Mouse (Mus musculus) stomach, embryonic 15.5 days (tissue): Measurements from ENCODE around the gene Cdk14. TPM values are rescaled to one million over a fixed set of nuclear protein-coding genes. Genes with fewer than 3 reads are reported as not detected.

Source experiments
- ATAC-seq: fragments of 200-750 bp; cut with Nextera tagmentation; 2 replicates; pipeline ENCODE4 v1.8.0; 2017; ENCODE audit warnings: low read depth, moderate number of reproducible peaks, moderate TSS enrichment; ENCODE audit not compliant: insufficient read depth, low FRiP score
- H3K27ac ChIP-seq: fragments of 300-500 bp; sonication (generic); 2 replicates; pipeline ENCODE4 v1.5.1; 2015; ENCODE audit warnings: mild to moderate bottlenecking, inconsistent platforms
- H3K27me3 ChIP-seq: fragments of 300-500 bp; sonication (generic); replicated peaks from 2 replicates; pipeline ENCODE4 v1.6.1; 2015; ENCODE audit warnings: inconsistent platforms
- H3K36me3 ChIP-seq: fragments of 300-500 bp; sonication (generic); 2 replicates; pipeline ENCODE4 v1.6.1; 2015; ENCODE audit warnings: inconsistent platforms
- H3K4me1 ChIP-seq: fragments of 300-500 bp; sonication (generic); 2 replicates; pipeline ENCODE4 v1.6.1; 2015; ENCODE audit warnings: inconsistent platforms
- H3K4me2 ChIP-seq: fragments of 300-500 bp; sonication (generic); 2 replicates; pipeline ENCODE4 v1.6.1; 2015; ENCODE audit warnings: mild to moderate bottlenecking, inconsistent platforms
- H3K4me3 ChIP-seq: fragments of 300-500 bp; sonication (generic); replicated peaks from 2 replicates; pipeline ENCODE4 v1.5.1; 2015; ENCODE audit warnings: inconsistent platforms
- H3K9ac ChIP-seq: fragments of 300-500 bp; sonication (generic); 2 replicates; pipeline ENCODE4 v1.6.1; 2015; ENCODE audit warnings: inconsistent platforms
- H3K9me3 ChIP-seq: fragments of 300-500 bp; sonication (generic); 2 replicates; pipeline ENCODE4 v1.6.1; 2016; ENCODE audit warnings: inconsistent platforms
- WGBS: fragments of 180-500 bp; shearing (Covaris S2); methylation state at CpG from one replicate; pipeline ENCODE4 v1.1.7; 2015; 5-methylcytosine and 5-hydroxymethylcytosine counted together
- polyA plus RNA-seq: library from polyadenylated mRNA; unstranded; fragments of >200 nt; fragmentation: Nextera tagmentation; extraction: Ambion mirVana; gene quantifications from 2 replicates; pipeline ENCODE4 v1.2.1, GENCODE M21; 2015

Cdk14 gene
- polyA plus RNA-seq, 1 experiment from 2014 or later: 18.1 TPM

- no peak overlapping the region for H3K4me2 ChIP-seq
- no peaks in the 10 kb centered on the region for H3K27me3 ChIP-seq
- H3K9ac ChIP-seq: no peak overlapping the region
- H3K27ac ChIP-seq: no peak overlapping the region
- no peaks in the 10 kb centered on the region for H3K9me3 ChIP-seq
- no peaks in the 10 kb centered on the region for H3K36me3 ChIP-seq
- 78% methylated on average over 14 of the region's 14 CpGs for WGBS
- no peak overlapping the region for H3K4me3 ChIP-seq
- no peak for ATAC-seq
- no peaks in the 10 kb centered on the region for H3K4me1 ChIP-seq
These were observed 54.6 kb downstream of the Cdk14 start for GRCm38 (mm10) chr5:5365285-5366076.

- 93% methylated on average over 3 of the region's 3 CpGs for WGBS
- no peak overlapping the region for H3K27ac ChIP-seq
- H3K4me3 ChIP-seq: no peak overlapping the region
- H3K36me3 ChIP-seq: no peaks in the 10 kb centered on the region
- H3K4me2 ChIP-seq: no peak overlapping the region
- H3K9ac ChIP-seq: no peak overlapping the region
- no peak for ATAC-seq
- 0 out of 2 replicates have a peak, but pooled peaks cover 3% of the 10 kb centered on the region for H3K4me1 ChIP-seq
- no peaks in the 10 kb centered on the region for H3K27me3 ChIP-seq
- no peaks in the 10 kb centered on the region for H3K9me3 ChIP-seq
These were observed 58.4 kb downstream of the Cdk14 start for GRCm38 (mm10) chr5:5361684-5362083.

GRCm38 (mm10) chr5:5360338-5360737, 59.8 kb downstream of the Cdk14 start:
- H3K9me3 ChIP-seq: no peaks in the 10 kb centered on the region
- 75% methylated on average over 5 of the region's 5 CpGs for WGBS
- no peak overlapping the region for H3K9ac ChIP-seq
- H3K4me1 ChIP-seq: 0 out of 2 replicates have a peak, but pooled peaks cover 3% of the 10 kb centered on the region
- H3K27me3 ChIP-seq: no peaks in the 10 kb centered on the region
- ATAC-seq: no peak
- H3K4me3 ChIP-seq: no peak overlapping the region
- no peak overlapping the region for H3K27ac ChIP-seq
- no peaks in the 10 kb centered on the region for H3K36me3 ChIP-seq
- no peak overlapping the region for H3K4me2 ChIP-seq

- no peak for ATAC-seq
- 0 out of 2 replicates have a peak, but pooled peaks cover 3% of the 10 kb centered on the region for H3K4me1 ChIP-seq
- no peaks in the 10 kb centered on the region for H3K36me3 ChIP-seq
- WGBS: 44% methylated on average over 3 of the region's 3 CpGs
- H3K27me3 ChIP-seq: no peaks in the 10 kb centered on the region
- no peak overlapping the region for H3K9ac ChIP-seq
- H3K9me3 ChIP-seq: no peaks in the 10 kb centered on the region
- no peak overlapping the region for H3K4me2 ChIP-seq
- no peak overlapping the region for H3K4me3 ChIP-seq
- H3K27ac ChIP-seq: no peak overlapping the region; the same call in 1 of the 2 replicates
These were observed 60.2 kb downstream of the Cdk14 start for GRCm38 (mm10) chr5:5359915-5360314.

GRCm38 (mm10) chr5:5359370-5359769, 60.7 kb downstream of the Cdk14 start:
- WGBS: 94% methylated on average over 5 of the region's 5 CpGs
- Histone ChIP-seq H3K36me3 (no peaks in the 10 kb centered on the region), H3K9me3 (no peaks in the 10 kb centered on the region), H3K9ac (no peak overlapping the region), H3K4me1 (0 out of 2 replicates have a peak, but pooled peaks cover 3% of the 10 kb centered on the region), H3K27ac (no peak overlapping the region), H3K4me3 (no peak overlapping the region), H3K27me3 (no peaks in the 10 kb centered on the region), H3K4me2 (no peak overlapping the region)
- no peak for ATAC-seq

GRCm38 (mm10) chr5:5358019-5358717, 61.9 kb downstream of the Cdk14 start:
- H3K36me3 ChIP-seq: no peaks in the 10 kb centered on the region
- no peak overlapping the region for H3K27ac ChIP-seq
- H3K9me3 ChIP-seq: no peaks in the 10 kb centered on the region
- H3K27me3 ChIP-seq: no peaks in the 10 kb centered on the region
- H3K4me3 ChIP-seq: no peak overlapping the region
- H3K9ac ChIP-seq: no peak overlapping the region
- 75% methylated on average over 18 of the region's 18 CpGs for WGBS
- no peak for ATAC-seq
- no peak overlapping the region for H3K4me2 ChIP-seq
- 0 out of 2 replicates have a peak, but pooled peaks cover 3% of the 10 kb centered on the region for H3K4me1 ChIP-seq

GRCm38 (mm10) chr5:5354684-5355368, 65.3 kb downstream of the Cdk14 start:
- WGBS: 24% methylated on average over 5 of the region's 5 CpGs
- Histone ChIP-seq H3K27me3 (no peaks in the 10 kb centered on the region), H3K4me3 (no peak overlapping the region), H3K9me3 (no peaks in the 10 kb centered on the region), H3K27ac (no peak overlapping the region), H3K4me2 (no peak overlapping the region), H3K9ac (no peak overlapping the region), H3K4me1 (0 out of 2 replicates have a peak, but pooled peaks cover 3% of the 10 kb centered on the region), H3K36me3 (no peaks in the 10 kb centered on the region)
- no peak for ATAC-seq

- H3K4me2 ChIP-seq: no peak overlapping the region
- ATAC-seq: no peak
- no peaks in the 10 kb centered on the region for H3K36me3 ChIP-seq
- 30% methylated on average over 1 of the region's 1 CpGs for WGBS
- no peak overlapping the region for H3K4me3 ChIP-seq
- no peaks in the 10 kb centered on the region for H3K9me3 ChIP-seq
- H3K27me3 ChIP-seq: no peaks in the 10 kb centered on the region
- no peak overlapping the region for H3K27ac ChIP-seq
- H3K4me1 ChIP-seq: 0 out of 2 replicates have a peak, but pooled peaks cover 3% of the 10 kb centered on the region
- H3K9ac ChIP-seq: no peak overlapping the region
These were observed 66.2 kb downstream of the Cdk14 start for GRCm38 (mm10) chr5:5353946-5354345.

- Histone ChIP-seq H3K9ac (no peak overlapping the region), H3K4me2 (no peak overlapping the region), H3K4me3 (no peak overlapping the region), H3K36me3 (no peaks in the 10 kb centered on the region), H3K9me3 (no peaks in the 10 kb centered on the region), H3K27me3 (no peaks in the 10 kb centered on the region), H3K4me1 (peaks cover 21% of the 10 kb centered on the region), H3K27ac (no peak overlapping the region)
- no peak for ATAC-seq
- 68% methylated on average over 5 of the region's 5 CpGs for WGBS
These were observed 75.5 kb downstream of the Cdk14 start for GRCm38 (mm10) chr5:5344646-5345045.

GRCm38 (mm10) chr5:5343741-5344140, 76.4 kb downstream of the Cdk14 start:
- H3K4me2 ChIP-seq: no peak overlapping the region
- no peaks in the 10 kb centered on the region for H3K9me3 ChIP-seq
- H3K36me3 ChIP-seq: no peaks in the 10 kb centered on the region
- no peak; the same call in 1 of the 2 replicates for ATAC-seq
- peaks cover 21% of the 10 kb centered on the region for H3K4me1 ChIP-seq
- no peak overlapping the region for H3K4me3 ChIP-seq
- no peak overlapping the region for H3K9ac ChIP-seq
- H3K27me3 ChIP-seq: no peaks in the 10 kb centered on the region
- H3K27ac ChIP-seq: peak overlapping the region; percentile 59; the same call in 1 of the 2 replicates
- 86% methylated on average over 2 of the region's 2 CpGs for WGBS

GRCm38 (mm10) chr5:5343267-5343666, 76.8 kb downstream of the Cdk14 start:
- H3K4me3 ChIP-seq: no peak overlapping the region
- no peaks in the 10 kb centered on the region for H3K9me3 ChIP-seq
- no peak overlapping the region for H3K4me2 ChIP-seq
- peak overlapping the region; percentile 59; the same call in 1 of the 2 replicates for H3K27ac ChIP-seq
- no peaks in the 10 kb centered on the region for H3K36me3 ChIP-seq
- H3K27me3 ChIP-seq: no peaks in the 10 kb centered on the region
- ATAC-seq: 0 out of 2 replicates have a peak, but pooled peaks have one; percentile 39
- no peak overlapping the region for H3K9ac ChIP-seq
- H3K4me1 ChIP-seq: peaks cover 21% of the 10 kb centered on the region
- 43% methylated on average over 2 of the region's 2 CpGs for WGBS
